Mouse (Mus musculus) ovary, adult 18-20 months (tissue): ENCODE results near the gene Tbxas1.

Source experiments
- DNase-seq: peaks from one replicate; pipeline ENCODE4 v3.0.0; 2022; ENCODE audit warnings: low spot score, mixed read lengths

Gene Tbxas1

GRCm38 (mm10) chr6:38961427-38962033 lies 86.3 kb downstream of the Tbxas1 start:
- no peak for DNase-seq

GRCm38 (mm10) chr6:38966839-38967238 lies 91.6 kb downstream of the Tbxas1 start:
- DNase-seq: no peak

- no peak for DNase-seq
These were observed 92.1 kb downstream of the Tbxas1 start for GRCm38 (mm10) chr6:38967288-38967687.

GRCm38 (mm10) chr6:38967988-38968387 lies 92.8 kb downstream of the Tbxas1 start:
- DNase-seq: no peak

- DNase-seq: no peak
These were observed 94.9 kb downstream of the Tbxas1 start for GRCm38 (mm10) chr6:38969944-38970740.

- no peak for DNase-seq
These were observed 95.6 kb downstream of the Tbxas1 start for GRCm38 (mm10) chr6:38970759-38971158.

- DNase-seq: no peak
These were observed 97.6 kb downstream of the Tbxas1 start for GRCm38 (mm10) chr6:38972826-38973225.

- DNase-seq: no peak
These were observed 98.4 kb downstream of the Tbxas1 start for GRCm38 (mm10) chr6:38973441-38974161.

GRCm38 (mm10) chr6:38974162-38974525 lies 98.9 kb downstream of the Tbxas1 start:
- DNase-seq: no peak

- DNase-seq: no peak
These were observed 99.5 kb downstream of the Tbxas1 start for GRCm38 (mm10) chr6:38974536-38975268.

- DNase-seq: no peak
These were observed 100.7 kb downstream of the Tbxas1 start for GRCm38 (mm10) chr6:38975866-38976265.

- DNase-seq: no peak
These were observed 101.2 kb downstream of the Tbxas1 start for GRCm38 (mm10) chr6:38976355-38976754.

GRCm38 (mm10) chr6:38980921-38981715 lies 105.9 kb downstream of the Tbxas1 start:
- DNase-seq: no peak

- no peak for DNase-seq
These were observed 106.9 kb downstream of the Tbxas1 start for GRCm38 (mm10) chr6:38982071-38982470.

- no peak for DNase-seq
These were observed 107.5 kb downstream of the Tbxas1 start for GRCm38 (mm10) chr6:38982656-38983055.

GRCm38 (mm10) chr6:38983060-38983459 lies 107.9 kb downstream of the Tbxas1 start:
- DNase-seq: no peak

- DNase-seq: no peak
These were observed 109.4 kb downstream of the Tbxas1 start for GRCm38 (mm10) chr6:38984626-38985025.

GRCm38 (mm10) chr6:38986641-38987040 lies 111.4 kb downstream of the Tbxas1 start:
- no peak for DNase-seq

- DNase-seq: no peak
These were observed 116.8 kb downstream of the Tbxas1 start for GRCm38 (mm10) chr6:38992016-38992415.

GRCm38 (mm10) chr6:38995774-38996173 lies 120.6 kb downstream of the Tbxas1 start:
- DNase-seq: no peak

- DNase-seq: no peak
These were observed 122.6 kb downstream of the Tbxas1 start for GRCm38 (mm10) chr6:38997838-38998237.
